Mouse (Mus musculus) embryonic facial prominence, embryonic 14.5 days (tissue): ENCODE measurements at regions not wholly inside any gene's neighbourhood (a gene's known extent, or its start where the extent isn't known, plus 50 kb on each side); places are given as distances from the start of the nearest gene placed in this dataset.

Source experiments
- ATAC-seq: fragments of 200-750 bp; cut with Nextera tagmentation; 2 replicates; pipeline ENCODE4 v1.8.0; 2017; ENCODE audit warnings: low read depth, moderate number of reproducible peaks, moderate TSS enrichment
- DNase-seq: peaks from one replicate; pipeline ENCODE4 v3.0.0-alpha.2; 2015; ENCODE audit warnings: low spot score
- H3K27ac ChIP-seq: fragments of 300-500 bp; sonication (generic); replicated peaks from 2 replicates; pipeline ENCODE4 v1.5.1; 2014; ENCODE audit warnings: low read depth, mild to moderate bottlenecking, low read length, moderate library complexity
- H3K27me3 ChIP-seq: fragments of 300-500 bp; sonication (generic); replicated peaks from 2 replicates; pipeline ENCODE4 v1.6.1; 2014; ENCODE audit warnings: low read length; ENCODE audit not compliant: control insufficient read depth, insufficient read depth
- H3K36me3 ChIP-seq: fragments of 300-500 bp; sonication (generic); 2 replicates; pipeline ENCODE4 v1.6.1; 2014; ENCODE audit warnings: low read length, mixed read lengths; ENCODE audit not compliant: control insufficient read depth, insufficient read depth
- H3K4me1 ChIP-seq: fragments of 300-500 bp; sonication (generic); 2 replicates; pipeline ENCODE4 v1.6.1; 2014; ENCODE audit warnings: antibody characterized with exemption, low read length; ENCODE audit not compliant: control insufficient read depth, insufficient read depth
- H3K4me2 ChIP-seq: fragments of 300-500 bp; sonication (generic); 2 replicates; pipeline ENCODE4 v1.6.1; 2014; ENCODE audit warnings: low read depth, mild to moderate bottlenecking, low read length, moderate library complexity, mixed read lengths
- H3K4me3 ChIP-seq: fragments of 300-500 bp; sonication (generic); 2 replicates; pipeline ENCODE4 v1.5.1; 2014; ENCODE audit warnings: low read depth, mild to moderate bottlenecking, low read length
- H3K9ac ChIP-seq: fragments of 300-500 bp; sonication (generic); 2 replicates; pipeline ENCODE4 v1.6.1; 2014; ENCODE audit warnings: low read depth, mild to moderate bottlenecking, low read length, moderate library complexity, mixed read lengths
- H3K9me3 ChIP-seq: fragments of 300-500 bp; sonication (generic); 2 replicates; pipeline ENCODE4 v1.6.1; 2016; ENCODE audit warnings: low read length; ENCODE audit not compliant: control insufficient read depth
- WGBS: fragments of 180-500 bp; shearing (Covaris S2); extraction: QIAGEN DNeasy Blood & Tissue Kit; methylation state at CpG from one replicate; pipeline ENCODE4 v1.1.7; 2014; 5-methylcytosine and 5-hydroxymethylcytosine counted together

DNA sequence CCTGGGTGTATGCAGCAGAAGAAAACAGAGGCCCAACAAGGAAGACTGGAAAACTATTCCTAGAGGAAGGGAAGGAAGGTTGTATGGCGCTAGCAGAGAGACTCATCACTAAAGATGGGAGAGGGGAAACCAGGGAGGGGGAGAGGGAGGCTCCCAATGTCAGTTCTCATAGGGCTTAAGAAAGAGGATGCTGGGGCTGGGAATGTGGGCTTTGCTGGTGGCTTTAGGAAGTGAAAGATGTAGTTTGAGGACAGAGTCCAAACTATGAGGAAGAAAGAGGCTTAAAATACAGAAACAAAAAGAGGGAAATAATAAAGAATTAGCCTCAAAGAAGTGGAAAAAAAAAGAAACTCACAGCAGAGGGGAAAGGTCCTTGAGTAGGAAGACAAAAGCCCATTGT, 357.0 kb downstream of the Foxo1 start:
- WGBS: 58% methylated on average over 1 of the region's 1 CpGs
- ATAC-seq (no peak), DNase-seq (no peak)
- no peaks in the 10 kb centered on the region for H3K9me3 ChIP-seq
- H3K27me3 ChIP-seq: no peaks in the 10 kb centered on the region
- H3K4me2 ChIP-seq: no peak overlapping the region
- H3K9ac ChIP-seq: no peak overlapping the region
- H3K4me1 ChIP-seq: no peaks in the 10 kb centered on the region
- no peak overlapping the region for H3K4me3 ChIP-seq
- no peaks in the 10 kb centered on the region for H3K36me3 ChIP-seq
- H3K27ac ChIP-seq: no peak overlapping the region

DNA sequence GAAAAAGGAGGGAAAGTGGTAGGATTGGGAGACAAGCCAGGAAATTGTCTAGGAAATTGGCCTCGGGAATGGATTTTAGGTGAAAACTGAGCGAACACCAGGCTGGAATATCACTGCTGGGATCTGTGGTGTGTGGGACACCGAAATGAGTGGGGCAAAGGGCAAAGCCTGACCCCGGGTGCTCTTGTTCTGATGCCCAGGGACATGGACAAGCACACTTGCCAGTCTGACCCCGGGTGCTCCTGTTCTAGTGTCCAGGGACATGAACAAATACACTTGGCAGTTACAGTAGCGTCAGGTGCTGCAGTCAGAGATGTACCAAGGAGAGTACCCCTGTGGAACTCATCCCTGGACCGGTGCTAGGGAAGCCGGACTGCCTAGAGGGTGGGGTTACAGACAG, 354.4 kb downstream of the Foxo1 start:
- Histone ChIP-seq H3K27ac (no peak overlapping the region), H3K9ac (no peak overlapping the region), H3K4me2 (no peak overlapping the region), H3K4me1 (no peaks in the 10 kb centered on the region), H3K36me3 (no peaks in the 10 kb centered on the region), H3K4me3 (no peak overlapping the region), H3K9me3 (no peaks in the 10 kb centered on the region), H3K27me3 (no peaks in the 10 kb centered on the region)
- DNase-seq (no peak), ATAC-seq (no peak)
- 88% methylated on average over 8 of the region's 8 CpGs for WGBS

DNA sequence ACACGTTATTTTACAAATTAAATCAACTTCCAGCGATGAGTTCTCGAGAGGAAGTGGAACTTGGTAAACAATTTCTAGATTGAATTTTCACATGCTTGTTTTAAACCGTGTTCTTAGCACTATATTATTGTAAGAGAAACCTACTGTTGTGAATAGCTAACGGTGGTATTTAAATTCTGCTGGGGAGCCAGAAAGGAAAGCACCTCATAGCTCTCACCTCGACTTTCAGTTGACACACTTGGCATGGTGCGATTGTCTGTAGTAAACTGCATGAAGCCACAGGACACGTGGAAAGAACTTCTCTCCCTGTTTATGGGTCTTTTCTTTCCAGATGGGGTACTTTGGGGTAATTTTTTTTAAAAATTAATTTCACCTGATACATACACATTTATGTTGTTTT, 353.8 kb downstream of the Foxo1 start:
- 72% methylated on average over 8 of the region's 8 CpGs for whole genome bisulfite sequencing
- H3K4me2 ChIP-seq: no peak overlapping the region
- H3K27me3 ChIP-seq: no peaks in the 10 kb centered on the region
- H3K9me3 ChIP-seq: no peaks in the 10 kb centered on the region
- DNase-seq (no peak), ATAC-seq (no peak)
- H3K9ac ChIP-seq: no peak overlapping the region
- H3K27ac ChIP-seq: no peak overlapping the region
- H3K4me1 ChIP-seq: no peaks in the 10 kb centered on the region
- H3K36me3 ChIP-seq: no peaks in the 10 kb centered on the region
- no peak overlapping the region for H3K4me3 ChIP-seq

DNA sequence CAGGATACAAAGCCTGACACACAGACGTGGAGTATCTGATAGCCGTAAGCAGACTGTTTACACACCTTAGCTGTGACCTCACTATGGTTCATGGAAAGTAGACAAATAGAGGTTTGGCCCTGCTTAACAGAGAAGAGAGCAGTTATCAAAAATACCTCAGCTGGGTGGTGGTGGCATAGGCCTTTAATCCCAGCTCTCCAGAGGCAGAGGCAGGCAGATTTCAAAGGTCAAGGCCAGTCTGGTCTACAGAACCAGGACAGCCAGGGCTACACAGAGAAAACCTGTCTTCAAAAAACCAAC, 350.7 kb downstream of the Foxo1 start:
- Histone ChIP-seq H3K9ac (no peak overlapping the region), H3K27me3 (no peaks in the 10 kb centered on the region), H3K4me2 (no peak overlapping the region), H3K36me3 (no peaks in the 10 kb centered on the region), H3K4me3 (no peak overlapping the region), H3K4me1 (0 out of 2 replicates have a peak, but pooled peaks cover 4% of the 10 kb centered on the region), H3K27ac (no peak overlapping the region), H3K9me3 (no peaks in the 10 kb centered on the region)
- DNase-seq (no peak), ATAC-seq (no peak)
- WGBS: 79% methylated on average over 2 of the region's 2 CpGs

DNA sequence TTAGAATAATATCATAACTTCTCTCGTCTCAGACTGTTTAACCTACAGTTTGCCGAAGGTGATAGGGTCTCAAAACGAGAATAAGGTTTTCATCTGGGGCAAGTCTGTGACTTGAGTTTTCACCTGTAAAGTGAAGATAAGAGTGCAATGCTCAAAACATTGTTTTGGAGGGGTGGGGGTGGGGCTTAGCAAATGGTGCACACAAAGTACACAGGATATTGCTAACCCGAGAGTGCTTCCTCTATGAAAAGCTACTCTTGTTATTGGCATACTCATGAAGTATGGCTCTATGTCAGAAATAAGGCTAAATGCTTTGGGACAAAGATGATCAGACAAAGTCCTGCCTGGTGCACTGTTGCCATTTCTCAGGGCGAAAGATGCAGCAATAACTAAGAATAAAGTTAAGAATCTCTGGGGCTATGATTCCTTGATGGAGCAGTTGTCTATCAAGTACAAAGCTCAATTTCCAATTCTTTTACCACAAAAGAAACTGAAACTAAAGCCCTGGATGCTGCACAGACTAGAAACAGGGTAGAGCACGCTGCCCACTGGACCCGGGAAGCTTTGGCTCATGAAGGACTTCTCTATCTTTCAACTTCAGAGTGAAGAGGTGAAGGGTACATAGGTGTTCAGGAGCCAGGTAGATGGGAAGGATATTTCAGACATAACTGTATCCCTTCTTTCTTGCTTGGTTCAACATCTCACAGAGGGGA, 350.2 kb downstream of the Foxo1 start:
- no peak overlapping the region for H3K9ac ChIP-seq
- WGBS: 76% methylated on average over 7 of the region's 7 CpGs
- H3K9me3 ChIP-seq: no peaks in the 10 kb centered on the region
- ATAC-seq: no peak
- H3K4me1 ChIP-seq: 0 out of 2 replicates have a peak, but pooled peaks cover 4% of the 10 kb centered on the region
- no peak overlapping the region for H3K4me3 ChIP-seq
- no peaks in the 10 kb centered on the region for H3K27me3 ChIP-seq
- H3K27ac ChIP-seq: no peak overlapping the region
- DNase-seq: no peak
- H3K4me2 ChIP-seq: no peak overlapping the region
- no peaks in the 10 kb centered on the region for H3K36me3 ChIP-seq

DNA sequence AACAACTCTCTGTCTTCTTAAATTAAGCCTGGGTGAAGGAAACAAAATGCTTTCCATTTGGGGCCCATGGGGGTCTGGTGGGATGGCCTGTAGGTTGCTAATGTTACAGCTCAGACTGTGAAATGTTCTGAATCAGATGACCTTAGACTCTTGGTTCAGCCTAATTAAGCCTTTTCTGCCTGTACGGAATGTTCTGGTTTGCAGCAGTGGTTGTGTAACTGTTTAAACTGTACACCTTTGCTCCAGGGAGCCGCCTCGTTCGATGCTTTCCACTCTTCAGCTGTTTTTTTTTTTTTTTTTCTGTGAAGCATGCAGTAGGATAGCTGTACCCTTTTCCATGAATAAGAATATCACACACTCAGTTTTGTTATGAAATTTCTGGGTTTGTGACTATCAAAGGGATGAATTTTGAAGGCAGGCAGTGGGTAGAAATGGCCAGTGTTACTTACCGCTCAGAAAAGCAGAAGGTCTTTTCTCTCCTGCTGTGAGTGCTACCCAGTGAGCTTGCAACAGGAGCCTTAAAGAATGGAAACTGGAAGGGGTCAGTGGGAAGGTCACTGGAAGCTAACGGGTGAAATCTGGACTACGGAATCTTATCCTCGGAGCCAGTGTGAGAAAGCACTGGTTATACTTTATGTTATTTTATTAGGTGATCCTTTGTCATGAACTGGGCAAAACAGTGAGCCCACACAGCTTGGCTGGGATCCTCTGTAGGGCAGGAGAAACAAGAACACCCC, 349.4 kb downstream of the Foxo1 start:
- Histone ChIP-seq H3K4me1 (0 out of 2 replicates have a peak, but pooled peaks cover 4% of the 10 kb centered on the region), H3K36me3 (no peaks in the 10 kb centered on the region), H3K9ac (no peak overlapping the region), H3K4me3 (no peak overlapping the region), H3K27ac (no peak overlapping the region), H3K4me2 (no peak overlapping the region), H3K27me3 (no peaks in the 10 kb centered on the region), H3K9me3 (no peaks in the 10 kb centered on the region)
- no peak for ATAC-seq
- 24% methylated on average over 8 of the region's 8 CpGs for WGBS
- DNase-seq: no peak

DNA sequence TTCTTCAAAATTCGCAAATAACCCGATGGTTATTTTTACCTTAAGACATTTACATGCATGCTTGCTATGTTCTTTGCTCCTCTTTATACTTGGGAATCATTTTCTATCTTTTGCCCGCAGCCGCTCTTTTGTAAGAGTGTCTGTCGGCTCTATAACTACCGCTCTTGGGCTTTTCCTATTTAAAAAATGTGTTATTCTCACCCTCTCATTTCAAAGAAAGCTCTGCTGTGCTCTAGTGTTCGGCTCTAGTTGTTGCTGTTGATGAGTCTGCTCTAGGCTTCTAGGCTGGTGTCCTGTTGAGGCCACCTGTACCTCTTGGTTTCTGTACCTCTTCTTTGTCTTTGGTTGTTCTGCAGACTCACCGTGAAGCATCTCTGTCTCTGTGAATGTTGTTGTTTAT, 343.7 kb downstream of the Foxo1 start:
- H3K9me3 ChIP-seq: no peaks in the 10 kb centered on the region
- H3K4me3 ChIP-seq: no peak overlapping the region
- 0 out of 2 replicates have a peak, but pooled peaks cover 4% of the 10 kb centered on the region for H3K4me1 ChIP-seq
- H3K9ac ChIP-seq: no peak overlapping the region
- no peaks in the 10 kb centered on the region for H3K27me3 ChIP-seq
- no peak for DNase-seq
- WGBS: 92% methylated on average over 8 of the region's 8 CpGs
- no peaks in the 10 kb centered on the region for H3K36me3 ChIP-seq
- H3K27ac ChIP-seq: no peak overlapping the region
- no peak for ATAC-seq
- H3K4me2 ChIP-seq: no peak overlapping the region

DNA sequence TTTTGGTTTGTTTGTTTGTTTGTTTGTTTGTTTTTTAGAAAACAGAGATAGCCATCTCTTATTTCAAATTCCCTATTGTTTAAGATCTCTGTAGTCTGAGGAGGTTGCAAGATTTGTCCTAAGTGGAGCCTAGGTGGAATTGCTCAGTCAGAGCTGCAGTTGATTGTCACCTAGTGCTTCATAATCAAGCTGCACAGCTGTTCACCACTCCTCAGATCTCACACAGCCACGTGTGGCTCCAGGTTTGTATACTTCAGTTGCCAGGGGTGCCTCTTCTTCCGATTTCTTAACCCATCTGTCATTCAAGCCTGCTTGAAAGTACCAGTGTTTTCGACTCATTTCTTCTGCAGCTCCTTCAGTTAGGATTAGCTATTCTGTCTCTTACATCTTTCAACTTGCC, 342.3 kb downstream of the Foxo1 start:
- no peak overlapping the region for H3K4me3 ChIP-seq
- no peak overlapping the region for H3K27ac ChIP-seq
- no peaks in the 10 kb centered on the region for H3K36me3 ChIP-seq
- 0 out of 2 replicates have a peak, but pooled peaks cover 4% of the 10 kb centered on the region for H3K4me1 ChIP-seq
- no peak for ATAC-seq
- H3K9me3 ChIP-seq: no peaks in the 10 kb centered on the region
- no peak overlapping the region for H3K4me2 ChIP-seq
- H3K27me3 ChIP-seq: no peaks in the 10 kb centered on the region
- H3K9ac ChIP-seq: no peak overlapping the region
- no peak for DNase-seq
- WGBS: 56% methylated on average over 3 of the region's 3 CpGs

DNA sequence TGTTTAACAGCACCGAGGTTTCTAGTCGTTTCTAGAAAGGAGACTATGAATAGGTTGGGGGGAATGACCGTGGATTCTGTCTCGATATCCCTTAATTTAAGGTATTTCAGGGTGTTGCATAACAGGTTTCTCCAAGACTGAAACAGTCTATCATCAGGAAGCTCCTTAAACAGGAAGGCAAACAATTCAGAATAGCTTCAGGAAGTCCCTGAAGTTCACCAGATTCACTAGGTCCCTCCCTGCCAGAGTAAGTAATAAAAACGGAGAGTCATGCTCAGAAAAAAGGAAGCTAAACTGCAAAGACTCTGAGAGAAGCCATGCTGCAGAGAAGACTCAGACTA, 339.9 kb downstream of the Foxo1 start:
- DNase-seq: no peak
- no peak overlapping the region for H3K4me3 ChIP-seq
- no peak for ATAC-seq

More for the DNA sequence above, 339.9 kb downstream of the Foxo1 start:
- Histone ChIP-seq H3K9ac (no peak overlapping the region), H3K27me3 (no peaks in the 10 kb centered on the region), H3K4me2 (no peak overlapping the region), H3K27ac (no peak overlapping the region), H3K4me1 (0 out of 2 replicates have a peak, but pooled peaks cover 4% of the 10 kb centered on the region), H3K36me3 (no peaks in the 10 kb centered on the region), H3K9me3 (no peaks in the 10 kb centered on the region)
- 78% methylated on average over 5 of the region's 5 CpGs for whole genome bisulfite sequencing
